Mouse (Mus musculus) hindbrain, embryonic 14.5 days (tissue): ENCODE measurements at regions not wholly inside any gene's neighbourhood (a gene's known extent, or its start where the extent isn't known, plus 50 kb on each side); places are given as distances from the start of the nearest gene placed in this dataset.
A peak's percentile ranks its signal among the peaks of the same experiment; 100 is the strongest.

Experiments used
- ATAC-seq: fragments of 200-750 bp; cut with Nextera tagmentation; 2 replicates; pipeline ENCODE4 v1.8.0; 2017; ENCODE audit warnings: moderate number of reproducible peaks, mild to moderate bottlenecking, moderate TSS enrichment, moderate library complexity; ENCODE audit not compliant: low FRiP score
- DNase-seq: peaks from one replicate; pipeline ENCODE4 v3.0.0-alpha.2; 2015; ENCODE audit warnings: low spot score
- H3K27ac ChIP-seq: fragments of 300-500 bp; sonication (generic); 2 replicates; pipeline ENCODE4 v1.5.1; 2014; ENCODE audit warnings: mild to moderate bottlenecking, moderate library complexity
- H3K27me3 ChIP-seq: fragments of 300-500 bp; sonication (generic); 2 replicates; pipeline ENCODE4 v1.6.1; 2014; ENCODE audit warnings: mild to moderate bottlenecking, low read length, mixed read lengths; ENCODE audit not compliant: control insufficient read depth, insufficient read depth
- H3K36me3 ChIP-seq: fragments of 300-500 bp; sonication (generic); replicated peaks from 2 replicates; pipeline ENCODE4 v1.6.1; 2014; ENCODE audit not compliant: control insufficient read depth, insufficient read depth
- H3K4me1 ChIP-seq: fragments of 300-500 bp; sonication (generic); replicated peaks from 2 replicates; pipeline ENCODE4 v1.6.1; 2014; ENCODE audit warnings: antibody characterized with exemption, low read length, mixed read lengths; ENCODE audit not compliant: control insufficient read depth, insufficient read depth
- H3K4me2 ChIP-seq: fragments of 300-500 bp; sonication (generic); replicated peaks from 2 replicates; pipeline ENCODE4 v1.6.1; 2014; ENCODE audit warnings: mild to moderate bottlenecking, moderate library complexity
- H3K4me3 ChIP-seq: fragments of 300-500 bp; sonication (generic); replicated peaks from 2 replicates; pipeline ENCODE4 v1.5.1; 2014; ENCODE audit warnings: mild to moderate bottlenecking, low read length
- H3K9ac ChIP-seq: fragments of 300-500 bp; sonication (generic); 2 replicates; pipeline ENCODE4 v1.6.1; 2014
- H3K9me3 ChIP-seq: fragments of 300-500 bp; sonication (generic); 2 replicates; pipeline ENCODE4 v1.6.1; 2016; ENCODE audit warnings: low read length; ENCODE audit not compliant: control insufficient read depth
- WGBS: fragments of 180-500 bp; shearing (Covaris S2); extraction: QIAGEN DNeasy Blood & Tissue Kit; methylation state at CpG from one replicate; pipeline ENCODE4 v1.1.7; 2014; 5-methylcytosine and 5-hydroxymethylcytosine counted together

DNA sequence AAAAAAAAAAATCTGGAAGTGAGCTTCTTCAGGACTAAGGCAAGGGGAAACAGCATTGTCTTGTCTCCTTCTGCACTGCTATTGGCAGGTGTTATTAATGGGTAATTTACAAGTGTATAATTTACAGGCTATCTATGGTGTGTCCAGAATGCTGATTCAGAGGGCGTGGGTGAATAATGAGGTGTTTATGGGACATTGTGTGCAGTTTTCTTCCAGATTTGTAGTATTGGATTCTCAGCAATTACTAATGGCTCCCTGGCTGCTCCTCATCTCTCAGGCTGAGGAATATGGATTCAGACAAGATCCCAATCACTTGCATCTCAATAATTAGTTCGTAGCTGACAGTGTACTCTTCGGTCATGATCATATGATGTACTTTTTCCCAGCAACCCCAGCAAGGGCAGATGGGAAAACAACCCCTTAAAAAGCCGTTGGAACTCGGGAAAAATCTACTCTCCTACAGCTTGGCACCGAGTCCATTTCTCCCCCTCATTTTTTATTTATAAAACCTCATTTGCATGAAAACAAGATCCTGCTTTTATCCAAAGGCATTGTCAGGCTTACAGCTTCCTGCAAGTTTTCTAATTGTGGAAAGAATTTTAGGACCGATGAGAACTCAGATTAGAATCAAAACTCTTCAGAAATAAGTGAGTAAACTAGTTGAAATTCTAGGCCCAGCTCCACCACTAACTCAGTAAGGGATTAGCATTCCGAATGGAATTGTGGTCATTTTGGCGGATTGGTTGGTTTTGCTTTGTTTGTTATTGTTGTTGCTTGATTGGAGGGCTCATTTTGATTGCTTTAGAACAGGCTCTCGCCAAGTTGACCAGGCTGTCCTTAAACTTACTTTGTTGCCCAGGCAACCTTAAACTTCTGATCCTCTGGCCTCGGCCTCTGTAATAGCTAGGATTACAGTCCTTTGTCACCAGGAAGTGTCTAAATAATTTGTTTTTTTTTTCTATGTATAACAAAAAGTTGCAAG lies 212.5 kb downstream of the Galc start:
- no peak overlapping the region for H3K9ac ChIP-seq
- ATAC-seq = peak; percentile 27; the same call in 1 of the 2 replicates
- H3K36me3 ChIP-seq = no peaks in the 10 kb centered on the region
- H3K9me3 ChIP-seq = no peaks in the 10 kb centered on the region
- no peak overlapping the region for H3K4me3 ChIP-seq
- H3K27me3 ChIP-seq = no peaks in the 10 kb centered on the region
- H3K27ac ChIP-seq = no peak overlapping the region
- WGBS = 42% methylated on average over 11 of the region's 11 CpGs
- no peak overlapping the region for H3K4me2 ChIP-seq
- no peak for DNase-seq
- H3K4me1 ChIP-seq = peaks cover 13% of the 10 kb centered on the region

DNA sequence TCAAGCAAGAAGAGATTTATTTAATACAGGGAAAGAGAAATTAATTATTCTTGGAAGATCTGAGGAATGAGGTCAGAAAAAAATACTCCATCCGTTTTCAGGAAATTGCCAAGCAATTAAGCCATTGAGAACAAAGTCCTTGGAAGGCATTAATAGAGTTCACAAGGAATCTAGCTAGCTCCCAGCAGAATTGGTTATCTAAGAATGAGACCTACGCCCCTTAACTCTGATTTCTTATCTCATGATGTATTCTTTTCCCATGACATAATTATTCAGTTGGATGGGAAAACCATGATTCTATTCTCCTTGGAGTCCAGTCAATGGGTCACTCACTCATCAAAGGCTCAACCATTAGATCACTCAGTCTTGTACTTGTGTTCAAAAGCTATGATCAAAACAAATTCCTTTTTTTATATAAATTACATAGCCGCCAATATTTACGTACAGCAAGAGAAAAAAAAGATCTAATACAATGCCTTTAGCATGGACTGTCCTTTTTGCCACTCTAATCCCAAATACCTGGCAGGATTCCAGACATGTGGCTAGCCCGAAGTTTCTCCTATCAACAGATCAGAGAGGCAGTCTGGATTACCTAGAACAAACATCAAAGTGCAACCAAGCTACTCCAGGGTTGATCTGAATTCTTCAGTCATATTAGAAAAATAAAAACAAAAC lies 213.3 kb downstream of the Galc start:
- WGBS = 69% methylated on average over 5 of the region's 5 CpGs
- no peaks in the 10 kb centered on the region for H3K27me3 ChIP-seq
- ATAC-seq = no peak

GRCm38 (mm10) chr12:98043436-98043835 lies 215.8 kb downstream of the Galc start:
- Histone ChIP-seq H3K4me3 (no peak overlapping the region), H3K4me2 (no peak overlapping the region), H3K9me3 (no peaks in the 10 kb centered on the region), H3K4me1 (no peaks in the 10 kb centered on the region), H3K36me3 (no peaks in the 10 kb centered on the region), H3K27me3 (no peaks in the 10 kb centered on the region), H3K9ac (no peak overlapping the region), H3K27ac (no peak overlapping the region)
- 70% methylated on average over 5 of the region's 5 CpGs for WGBS
- no peak for ATAC-seq
- no peak for DNase-seq

More for the DNA sequence above, 213.3 kb downstream of the Galc start:
- H3K27ac ChIP-seq = no peak overlapping the region
- H3K36me3 ChIP-seq = no peaks in the 10 kb centered on the region
- H3K4me1 ChIP-seq = peaks cover 12% of the 10 kb centered on the region
- H3K4me2 ChIP-seq = no peak overlapping the region
- no peak overlapping the region for H3K4me3 ChIP-seq
- no peaks in the 10 kb centered on the region for H3K9me3 ChIP-seq
- no peak for DNase-seq
- no peak overlapping the region for H3K9ac ChIP-seq

- Histone ChIP-seq H3K4me3 (no peak overlapping the region), H3K9ac (no peak overlapping the region), H3K9me3 (no peaks in the 10 kb centered on the region), H3K36me3 (no peaks in the 10 kb centered on the region), H3K27ac (no peak overlapping the region), H3K4me2 (no peak overlapping the region), H3K27me3 (no peaks in the 10 kb centered on the region), H3K4me1 (no peaks in the 10 kb centered on the region)
- 90% methylated on average over 4 of the region's 4 CpGs for WGBS
- no peak for DNase-seq
- ATAC-seq = no peak
Observed at GRCm38 (mm10) chr12:98039677-98040076, 219.6 kb downstream of the Galc start.

DNA sequence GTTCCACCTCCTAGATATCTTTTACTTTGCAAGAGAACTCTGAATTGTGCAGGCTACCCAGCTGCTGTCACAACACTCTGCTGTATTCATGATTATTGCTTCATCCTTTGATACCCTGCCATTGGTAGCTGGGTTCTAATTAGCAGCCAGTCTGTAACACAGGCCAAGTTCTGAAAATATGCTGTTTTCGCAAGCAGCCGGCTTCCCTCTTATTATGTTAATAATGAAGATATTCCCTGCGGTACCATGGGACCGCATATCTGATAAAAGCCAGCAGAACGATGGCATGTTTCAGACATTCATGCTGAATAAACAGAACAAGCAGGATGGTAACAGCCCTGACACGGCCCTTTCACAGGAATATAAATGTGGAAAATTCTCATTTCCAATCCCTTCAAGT lies 235.6 kb downstream of the Galc start:
- DNase-seq (peak; percentile 52), ATAC-seq (peak; percentile 74; the same call in 1 of the 2 replicates)
- Histone ChIP-seq H3K4me2 (no peak overlapping the region), H3K4me1 (no peaks in the 10 kb centered on the region; the same call in 1 of the 2 replicates), H3K36me3 (no peaks in the 10 kb centered on the region), H3K9me3 (no peaks in the 10 kb centered on the region), H3K4me3 (no peak overlapping the region), H3K9ac (no peak overlapping the region), H3K27me3 (no peaks in the 10 kb centered on the region), H3K27ac (no peak overlapping the region)
- WGBS = 36% methylated on average over 6 of the region's 6 CpGs

DNA sequence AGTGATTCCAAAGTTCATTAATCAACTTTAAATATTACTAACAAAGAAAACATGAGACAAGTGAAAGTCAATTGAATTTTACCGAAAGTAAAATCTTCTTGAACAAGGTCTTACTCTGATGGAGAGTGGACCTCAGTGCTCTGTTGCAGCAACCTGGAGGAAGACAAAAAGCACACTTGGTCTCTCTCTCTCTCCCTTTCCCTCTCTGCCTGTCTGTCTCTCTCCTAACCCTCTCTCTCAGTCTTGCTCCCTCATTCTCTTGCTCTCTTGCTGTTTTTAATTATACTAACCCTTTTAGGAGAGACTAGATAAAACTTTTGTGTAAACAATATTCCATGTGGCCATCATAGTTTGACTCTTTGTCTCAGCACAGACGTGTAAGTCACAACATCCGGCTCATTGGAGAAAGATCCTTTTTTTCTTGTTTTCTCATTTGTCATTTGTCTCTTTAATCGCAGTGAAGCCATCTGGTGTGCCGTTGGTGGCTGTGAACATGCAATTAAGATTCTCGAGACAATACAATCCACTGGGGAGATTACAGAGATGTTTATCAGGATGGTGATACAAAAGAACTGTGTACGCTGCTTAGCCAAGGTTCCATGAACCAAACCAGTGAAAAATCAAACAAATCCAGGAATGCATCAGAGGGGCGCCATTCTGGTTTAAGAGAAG lies 244.5 kb downstream of the Galc start:
- Histone ChIP-seq H3K9me3 (no peaks in the 10 kb centered on the region), H3K4me3 (no peak overlapping the region), H3K27ac (0 out of 2 replicates have a peak overlapping the region, but pooled peaks have one; percentile 20), H3K9ac (no peak overlapping the region), H3K36me3 (no peaks in the 10 kb centered on the region), H3K4me1 (no peaks in the 10 kb centered on the region), H3K27me3 (no peaks in the 10 kb centered on the region), H3K4me2 (no peak overlapping the region)
- 37% methylated on average over 8 of the region's 8 CpGs for WGBS
- ATAC-seq = no peak
- peak; percentile 42 for DNase-seq

GRCm38 (mm10) chr12:98009175-98009574 lies 250.1 kb downstream of the Galc start:
- no peak overlapping the region for H3K9ac ChIP-seq
- no peaks in the 10 kb centered on the region for H3K9me3 ChIP-seq
- no peaks in the 10 kb centered on the region for H3K36me3 ChIP-seq
- no peak overlapping the region for H3K27ac ChIP-seq
- DNase-seq (no peak), ATAC-seq (no peak)
- no peak overlapping the region for H3K4me2 ChIP-seq
- no peaks in the 10 kb centered on the region for H3K27me3 ChIP-seq
- WGBS = 88% methylated on average over 2 of the region's 2 CpGs
- H3K4me3 ChIP-seq = no peak overlapping the region
- no peaks in the 10 kb centered on the region for H3K4me1 ChIP-seq

- H3K9ac ChIP-seq = no peak overlapping the region
- ATAC-seq = no peak; the same call in 1 of the 2 replicates
- WGBS = 27% methylated on average over 5 of the region's 5 CpGs
- no peak for DNase-seq
- no peak overlapping the region for H3K4me3 ChIP-seq
- H3K27me3 ChIP-seq = no peaks in the 10 kb centered on the region
- no peak overlapping the region for H3K27ac ChIP-seq
- no peak overlapping the region for H3K4me2 ChIP-seq
- H3K36me3 ChIP-seq = no peaks in the 10 kb centered on the region
- no peaks in the 10 kb centered on the region for H3K9me3 ChIP-seq
- no peaks in the 10 kb centered on the region for H3K4me1 ChIP-seq
Observed at GRCm38 (mm10) chr12:98005671-98006469, 253.4 kb downstream of the Galc start.
